Mouse (Mus musculus) liver, embryonic 13.5 days (tissue): ENCODE measurements at regions not wholly inside any gene's neighbourhood (a gene's known extent, or its start where the extent isn't known, plus 50 kb on each side); places are given as distances from the start of the nearest gene placed in this dataset.

Experiments
- ATAC-seq: fragments of 200-750 bp; cut with Nextera tagmentation; 2 replicates; pipeline ENCODE4 v1.8.0; 2017; ENCODE audit warnings: low read depth, mild to moderate bottlenecking, moderate number of reproducible peaks, moderate library complexity
- DNase-seq: peaks from one replicate; pipeline ENCODE4 v3.0.0; 2022
- H3K27ac ChIP-seq: fragments of 300-500 bp; sonication (generic); 2 replicates; pipeline ENCODE4 v1.5.1; 2015; ENCODE audit warnings: moderate library complexity, mild to moderate bottlenecking, inconsistent platforms
- H3K27me3 ChIP-seq: fragments of 300-500 bp; sonication (generic); 2 replicates; pipeline ENCODE4 v1.6.1; 2015; ENCODE audit warnings: mild to moderate bottlenecking, inconsistent platforms
- H3K36me3 ChIP-seq: fragments of 300-500 bp; sonication (generic); 2 replicates; pipeline ENCODE4 v1.6.1; 2015; ENCODE audit warnings: mild to moderate bottlenecking, inconsistent platforms
- H3K4me1 ChIP-seq: fragments of 300-500 bp; sonication (generic); replicated peaks from 2 replicates; pipeline ENCODE4 v1.6.1; 2015; ENCODE audit warnings: inconsistent platforms
- H3K4me2 ChIP-seq: fragments of 300-500 bp; sonication (generic); 2 replicates; pipeline ENCODE4 v1.6.1; 2015; ENCODE audit warnings: inconsistent platforms, mild to moderate bottlenecking, moderate library complexity
- H3K4me3 ChIP-seq: fragments of 300-500 bp; sonication (generic); replicated peaks from 2 replicates; pipeline ENCODE4 v1.5.1; 2015; ENCODE audit warnings: mild to moderate bottlenecking, inconsistent platforms
- H3K9ac ChIP-seq: fragments of 300-500 bp; sonication (generic); 2 replicates; pipeline ENCODE4 v1.6.1; 2015; ENCODE audit warnings: mild to moderate bottlenecking, inconsistent platforms
- H3K9me3 ChIP-seq: fragments of 300-500 bp; sonication (generic); replicated peaks from 2 replicates; pipeline ENCODE4 v1.6.1; 2016; ENCODE audit warnings: inconsistent platforms
- WGBS: fragments of 180-500 bp; shearing (Covaris S2); methylation state at CpG from one replicate; pipeline ENCODE4 v1.1.7; 2015; ENCODE audit not compliant: insufficient replicate concordance; 5-methylcytosine and 5-hydroxymethylcytosine counted together

DNA sequence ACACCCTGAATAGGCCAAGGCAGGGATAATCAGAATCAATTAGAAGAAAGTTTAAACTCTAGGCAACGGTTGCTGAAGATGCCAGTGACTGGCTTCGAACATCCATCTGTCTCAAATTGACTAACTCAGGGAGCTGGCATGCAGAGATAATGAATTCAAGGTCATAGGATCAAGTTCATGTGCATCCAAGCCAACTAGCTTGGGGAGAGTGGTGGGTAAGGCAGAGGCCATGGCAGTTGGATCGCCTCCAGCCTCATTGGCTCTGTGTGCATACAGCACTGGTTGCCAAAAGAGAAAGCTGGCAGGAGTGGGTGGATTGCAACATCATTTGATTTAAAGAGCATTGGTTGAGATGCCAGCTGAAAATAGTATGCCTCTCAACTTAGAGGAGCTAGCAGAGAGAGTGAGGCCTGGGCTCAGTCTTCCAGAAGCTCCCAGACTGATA, 1398.3 kb upstream of the Lrrc6 start:
- H3K9me3 ChIP-seq = no peaks in the 10 kb centered on the region
- no peak overlapping the region for H3K4me2 ChIP-seq
- H3K27me3 ChIP-seq = no peaks in the 10 kb centered on the region
- DNase-seq = no peak
- WGBS = 57% methylated on average over 3 of the region's 3 CpGs
- no peaks in the 10 kb centered on the region for H3K36me3 ChIP-seq
- no peak overlapping the region for H3K9ac ChIP-seq
- no peaks in the 10 kb centered on the region for H3K4me1 ChIP-seq
- H3K4me3 ChIP-seq = no peak overlapping the region
- H3K27ac ChIP-seq = no peak overlapping the region
- ATAC-seq = no peak

DNA sequence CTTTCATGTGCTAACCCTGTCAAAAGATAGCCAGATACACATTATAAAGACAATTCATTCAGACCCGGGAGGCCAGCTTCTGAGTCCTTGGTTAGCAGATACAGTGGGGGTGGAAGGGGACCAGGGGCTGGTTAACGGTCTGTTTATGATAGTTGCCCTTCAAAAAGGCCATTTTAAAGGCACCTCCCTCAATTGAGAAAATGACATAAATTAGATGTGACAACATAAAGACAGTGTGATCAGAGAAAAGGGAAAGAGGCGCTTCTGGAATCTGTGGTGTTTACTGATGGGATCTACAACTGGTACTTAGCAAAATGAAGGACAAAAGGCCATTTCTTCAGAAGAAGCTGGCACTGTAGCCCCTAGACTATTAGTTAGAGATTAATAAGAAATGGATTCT, 1391.4 kb upstream of the Lrrc6 start:
- Histone ChIP-seq H3K9ac (no peak overlapping the region), H3K4me3 (no peak overlapping the region), H3K4me1 (no peaks in the 10 kb centered on the region), H3K27ac (no peak overlapping the region), H3K36me3 (no peaks in the 10 kb centered on the region), H3K9me3 (no peaks in the 10 kb centered on the region), H3K4me2 (no peak overlapping the region), H3K27me3 (no peaks in the 10 kb centered on the region)
- ATAC-seq = no peak
- no peak for DNase-seq
- WGBS = 58% methylated on average over 3 of the region's 3 CpGs

DNA sequence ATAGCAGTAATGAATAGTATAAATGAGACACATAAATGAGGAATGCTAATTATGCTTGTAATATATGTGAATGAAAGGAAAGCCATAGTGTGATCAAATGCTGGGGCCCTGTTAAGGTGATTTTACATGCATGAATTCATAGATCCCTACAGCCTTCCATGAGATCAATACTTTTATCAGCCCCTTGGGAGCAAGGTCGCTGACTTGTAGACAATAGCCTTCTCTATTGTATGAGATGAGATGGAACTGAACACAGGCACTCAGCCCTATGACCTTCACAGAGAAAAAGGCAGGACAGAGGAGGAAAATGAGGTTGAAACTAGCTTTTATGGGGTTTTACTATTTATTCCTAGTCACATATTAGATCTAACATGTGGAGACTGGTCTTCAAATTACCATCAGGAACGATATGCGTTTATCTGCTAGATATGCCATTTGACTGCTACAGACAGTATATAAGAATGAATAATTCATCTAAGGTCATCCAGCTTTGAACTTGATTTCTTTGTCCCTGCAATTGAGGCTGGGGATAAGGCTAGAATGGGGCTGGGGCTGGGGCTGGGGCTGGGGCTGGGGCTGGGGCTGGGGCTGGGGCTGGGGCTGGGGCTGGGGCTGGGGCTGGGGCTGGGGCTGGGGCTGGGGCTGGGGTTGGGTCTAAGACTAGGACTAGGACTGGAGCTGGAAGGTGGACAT, 1390.0 kb upstream of the Lrrc6 start:
- Histone ChIP-seq H3K4me1 (no peaks in the 10 kb centered on the region), H3K9me3 (no peaks in the 10 kb centered on the region), H3K4me3 (no peak overlapping the region), H3K27ac (no peak overlapping the region), H3K27me3 (no peaks in the 10 kb centered on the region), H3K9ac (no peak overlapping the region), H3K36me3 (no peaks in the 10 kb centered on the region), H3K4me2 (no peak overlapping the region)
- DNase-seq (no peak), ATAC-seq (no peak)
- 71% methylated on average over 3 of the region's 3 CpGs for WGBS

DNA sequence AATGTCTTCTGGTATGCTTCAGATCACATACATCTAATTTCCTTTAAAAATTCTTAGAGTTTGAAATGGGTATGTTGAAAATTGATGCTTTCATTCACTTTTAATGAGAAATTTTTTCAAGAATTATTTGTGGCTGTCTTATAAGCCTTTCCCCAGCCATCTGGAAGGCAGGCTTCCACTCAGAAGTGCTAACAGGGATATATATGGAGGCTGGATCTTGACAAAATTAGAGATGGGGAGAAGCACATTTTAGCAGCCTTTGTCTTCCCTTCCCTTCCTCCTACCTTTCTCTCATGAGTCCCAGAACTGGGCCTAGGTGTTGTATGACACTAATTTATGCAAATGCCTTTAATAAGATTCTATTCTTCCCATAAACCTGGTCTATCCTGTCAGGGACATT, 1387.8 kb upstream of the Lrrc6 start:
- Histone ChIP-seq H3K9ac (no peak overlapping the region), H3K36me3 (no peaks in the 10 kb centered on the region), H3K9me3 (no peaks in the 10 kb centered on the region), H3K27ac (no peak overlapping the region), H3K4me2 (no peak overlapping the region), H3K4me1 (no peaks in the 10 kb centered on the region), H3K4me3 (no peak overlapping the region), H3K27me3 (no peaks in the 10 kb centered on the region)
- no peak for DNase-seq
- no peak for ATAC-seq

DNA sequence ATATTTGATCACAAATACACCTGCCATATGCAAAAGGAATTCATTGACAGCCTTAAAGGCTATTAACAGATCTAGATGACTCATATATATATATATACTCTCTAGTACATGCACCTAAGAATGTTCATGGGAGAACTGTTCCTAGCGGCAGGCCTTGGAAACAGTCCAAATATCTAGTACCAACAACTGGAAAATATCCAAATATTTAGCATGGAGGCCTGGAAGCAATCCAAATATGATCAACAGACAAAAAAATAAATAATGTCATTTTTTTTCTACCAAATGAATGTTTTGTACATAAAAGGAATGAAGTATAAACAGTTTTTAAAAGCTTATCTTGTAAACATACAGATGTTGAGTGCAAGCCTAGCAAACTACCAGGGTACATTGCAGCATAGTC, 1354.6 kb upstream of the Lrrc6 start:
- H3K4me1 ChIP-seq = no peaks in the 10 kb centered on the region
- WGBS = 56% methylated on average over 1 of the region's 1 CpGs
- no peak overlapping the region for H3K9ac ChIP-seq
- DNase-seq (no peak), ATAC-seq (no peak)
- no peaks in the 10 kb centered on the region for H3K9me3 ChIP-seq
- H3K36me3 ChIP-seq = no peaks in the 10 kb centered on the region
- H3K4me2 ChIP-seq = no peak overlapping the region
- H3K4me3 ChIP-seq = no peak overlapping the region
- no peak overlapping the region for H3K27ac ChIP-seq
- H3K27me3 ChIP-seq = no peaks in the 10 kb centered on the region

DNA sequence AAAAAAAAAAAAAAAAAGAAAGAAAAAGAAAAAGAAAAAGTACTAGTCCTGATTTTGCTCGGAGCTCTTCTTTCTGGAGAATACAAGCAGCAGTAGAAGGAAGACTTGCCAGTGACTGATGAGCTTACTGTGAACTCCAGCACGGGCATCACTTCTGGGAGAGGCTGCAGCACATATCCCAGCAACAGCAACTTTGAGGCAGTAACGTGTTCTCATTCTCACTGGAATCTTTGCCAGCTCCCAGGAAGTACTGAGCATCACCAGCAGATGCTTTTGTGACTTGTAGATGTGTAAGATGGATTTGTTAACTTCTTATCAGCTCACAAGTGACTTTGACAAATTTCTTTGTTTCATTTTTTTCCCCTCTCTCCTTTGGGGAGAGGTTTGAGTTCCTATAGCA, 1349.4 kb upstream of the Lrrc6 start:
- no peaks in the 10 kb centered on the region for H3K9me3 ChIP-seq
- H3K27ac ChIP-seq = no peak overlapping the region
- no peak for ATAC-seq
- no peak overlapping the region for H3K9ac ChIP-seq
- no peak overlapping the region for H3K4me2 ChIP-seq
- H3K27me3 ChIP-seq = no peaks in the 10 kb centered on the region
- H3K4me3 ChIP-seq = no peak overlapping the region
- 37% methylated on average over 3 of the region's 3 CpGs for WGBS
- DNase-seq = no peak
- no peaks in the 10 kb centered on the region for H3K4me1 ChIP-seq
- no peaks in the 10 kb centered on the region for H3K36me3 ChIP-seq

DNA sequence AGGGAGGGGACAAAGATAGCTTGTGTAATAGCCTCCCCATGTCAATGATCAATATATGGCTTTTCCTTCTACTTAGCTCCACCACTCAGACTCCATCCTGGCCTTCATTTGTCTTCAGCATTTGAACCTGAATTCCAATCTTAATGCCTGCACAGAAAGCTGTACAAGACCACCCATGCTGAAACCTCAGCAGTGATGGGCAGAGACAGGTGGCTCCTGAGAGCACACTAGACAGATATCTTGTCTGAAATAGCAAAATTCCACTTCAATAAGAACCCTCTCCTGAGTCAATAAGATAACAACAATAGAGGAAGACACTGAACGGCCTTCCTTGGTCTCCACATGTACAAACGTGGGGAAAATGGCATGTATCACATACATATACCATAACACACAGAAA, 1345.0 kb upstream of the Lrrc6 start:
- DNase-seq (no peak), ATAC-seq (no peak)
- Histone ChIP-seq H3K4me3 (no peak overlapping the region), H3K9me3 (no peaks in the 10 kb centered on the region), H3K27ac (no peak overlapping the region), H3K4me2 (no peak overlapping the region), H3K27me3 (no peaks in the 10 kb centered on the region), H3K9ac (no peak overlapping the region), H3K4me1 (no peaks in the 10 kb centered on the region), H3K36me3 (no peaks in the 10 kb centered on the region)
- WGBS = 33% methylated on average over 2 of the region's 2 CpGs

DNA sequence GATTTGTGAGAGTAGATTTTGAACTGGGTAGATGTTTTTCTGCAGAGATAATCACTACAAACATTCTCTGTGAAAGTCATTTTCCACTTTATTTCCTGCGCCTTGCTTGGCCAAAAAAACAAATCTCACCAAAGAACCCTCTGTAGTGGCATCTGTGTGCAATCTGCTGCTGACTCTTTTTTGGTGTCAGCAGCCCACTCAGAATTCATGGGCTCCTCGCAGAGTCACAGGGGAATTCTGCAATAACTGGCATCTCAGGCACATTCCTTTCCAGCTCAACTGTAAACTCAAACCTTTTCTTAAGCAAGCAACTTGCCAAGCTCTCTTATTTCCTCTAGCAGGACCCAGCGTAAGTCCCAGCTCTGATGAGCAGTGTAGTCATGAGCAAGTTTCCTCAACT, 1340.0 kb upstream of the Lrrc6 start:
- WGBS = 56% methylated on average over 3 of the region's 3 CpGs
- Histone ChIP-seq H3K36me3 (no peaks in the 10 kb centered on the region), H3K4me2 (no peak overlapping the region), H3K27me3 (no peaks in the 10 kb centered on the region), H3K27ac (no peak overlapping the region), H3K4me3 (no peak overlapping the region), H3K9ac (no peak overlapping the region), H3K4me1 (no peaks in the 10 kb centered on the region), H3K9me3 (no peaks in the 10 kb centered on the region)
- DNase-seq (no peak), ATAC-seq (no peak)

DNA sequence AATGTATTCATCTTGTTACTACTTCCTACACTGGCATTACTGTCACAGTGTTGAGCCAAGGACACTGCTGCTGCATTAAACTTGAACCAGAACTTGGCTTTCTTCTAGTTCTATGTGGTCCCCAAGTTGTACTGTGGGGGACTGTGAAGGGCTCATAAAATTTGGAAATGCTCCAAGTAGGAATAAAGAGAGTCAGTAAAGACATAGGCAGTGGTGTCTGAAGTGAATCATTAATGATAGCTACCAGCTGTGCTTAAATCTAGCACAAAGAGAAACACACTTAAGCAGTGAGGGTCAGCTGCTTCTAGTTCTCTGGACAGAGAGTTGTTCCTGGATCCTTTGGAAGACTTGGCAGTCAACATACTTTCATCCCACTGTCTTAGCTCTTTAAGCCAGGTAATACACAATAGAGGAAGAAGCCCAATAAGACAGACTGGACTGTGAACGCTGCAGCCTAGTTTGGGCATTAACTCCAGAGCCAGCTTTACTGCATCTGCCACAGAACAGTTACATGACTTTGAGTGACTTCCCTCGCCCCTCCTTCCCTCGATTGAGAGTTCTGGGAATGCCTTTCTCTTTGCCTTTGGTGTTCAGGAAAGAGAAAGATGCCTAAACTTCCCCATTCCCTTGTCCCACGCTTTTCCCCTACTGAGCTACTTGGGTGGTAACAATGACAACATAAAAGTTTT, 1325.2 kb upstream of the Lrrc6 start:
- H3K4me3 ChIP-seq = no peak overlapping the region
- no peak overlapping the region for H3K9ac ChIP-seq
- H3K27me3 ChIP-seq = no peaks in the 10 kb centered on the region
- H3K9me3 ChIP-seq = no peaks in the 10 kb centered on the region
- DNase-seq (no peak), ATAC-seq (no peak)
- H3K4me1 ChIP-seq = no peaks in the 10 kb centered on the region
- no peaks in the 10 kb centered on the region for H3K36me3 ChIP-seq
- no peak overlapping the region for H3K4me2 ChIP-seq
- WGBS = 61% methylated on average over 4 of the region's 4 CpGs
- no peak overlapping the region for H3K27ac ChIP-seq

DNA sequence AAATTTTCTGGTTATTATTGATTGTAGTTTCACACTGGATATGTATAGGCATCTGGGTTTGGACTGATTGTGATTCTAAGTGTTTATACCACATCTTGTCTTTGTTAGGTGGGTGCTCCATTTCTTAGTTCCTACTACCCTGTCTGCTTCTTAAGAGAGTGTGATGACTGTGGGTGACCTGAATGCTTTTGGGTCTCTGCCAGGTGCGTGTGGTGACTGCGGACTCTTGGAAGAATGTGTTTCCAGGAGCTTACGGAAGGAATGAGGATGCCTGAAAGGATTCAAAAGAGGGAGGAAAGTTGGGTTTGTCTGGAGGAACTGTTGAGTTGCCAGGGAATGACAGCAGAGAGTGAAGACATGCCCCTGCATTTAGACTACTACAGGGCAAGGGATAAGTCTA, 1322.5 kb upstream of the Lrrc6 start:
- H3K27ac ChIP-seq = no peak overlapping the region
- DNase-seq (no peak), ATAC-seq (no peak)
- no peaks in the 10 kb centered on the region for H3K4me1 ChIP-seq
- H3K27me3 ChIP-seq = no peaks in the 10 kb centered on the region
- H3K9me3 ChIP-seq = no peaks in the 10 kb centered on the region
- no peak overlapping the region for H3K9ac ChIP-seq
- H3K4me3 ChIP-seq = no peak overlapping the region
- H3K36me3 ChIP-seq = no peaks in the 10 kb centered on the region
- WGBS = 68% methylated on average over 3 of the region's 3 CpGs
- no peak overlapping the region for H3K4me2 ChIP-seq

DNA sequence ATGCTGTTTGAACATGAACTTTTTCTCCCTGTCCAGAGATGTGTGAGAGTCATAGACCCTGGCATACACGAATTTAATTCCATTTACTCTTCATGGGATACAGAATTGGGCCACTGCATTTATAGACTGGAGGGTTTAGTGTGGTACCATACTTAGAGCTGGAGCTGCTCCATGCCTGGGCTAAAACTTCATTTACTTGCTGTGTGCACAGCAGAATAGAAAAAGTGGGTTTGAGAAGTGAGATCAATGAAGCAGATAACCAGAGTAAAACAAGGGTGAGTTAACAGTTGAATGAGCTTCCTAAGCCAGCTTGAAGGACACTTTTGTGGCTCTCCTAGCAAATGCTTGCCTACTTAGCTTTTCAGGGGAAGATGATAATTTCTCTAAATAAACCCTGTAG, 1299.2 kb upstream of the Lrrc6 start:
- Histone ChIP-seq H3K4me2 (no peak overlapping the region), H3K9me3 (no peaks in the 10 kb centered on the region), H3K27me3 (no peaks in the 10 kb centered on the region), H3K36me3 (no peaks in the 10 kb centered on the region), H3K4me3 (no peak overlapping the region), H3K27ac (no peak overlapping the region), H3K9ac (no peak overlapping the region), H3K4me1 (no peaks in the 10 kb centered on the region)
- DNase-seq = no peak
- ATAC-seq = no peak
- WGBS = 58% methylated on average over 1 of the region's 1 CpGs

DNA sequence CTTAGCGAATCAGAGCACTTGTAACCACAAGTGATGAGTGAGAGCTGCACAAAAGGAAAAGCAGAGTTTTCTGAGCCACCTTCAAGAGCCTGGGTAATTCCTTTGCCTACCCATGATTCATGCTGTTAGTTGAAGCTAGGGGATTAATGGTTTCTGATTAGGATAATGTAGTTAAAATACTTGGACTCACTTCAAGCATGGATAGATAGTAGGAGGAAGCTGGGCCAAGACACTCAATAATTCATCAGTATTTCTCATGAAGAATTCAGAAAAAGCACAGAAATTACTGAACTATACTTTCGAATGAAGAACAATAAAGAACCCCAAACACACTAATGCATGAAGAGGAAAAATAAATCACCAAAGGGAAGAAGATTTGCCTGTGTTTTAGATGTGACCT, 1294.9 kb upstream of the Lrrc6 start:
- Histone ChIP-seq H3K27ac (no peak overlapping the region), H3K9ac (no peak overlapping the region), H3K4me2 (no peak overlapping the region), H3K9me3 (no peaks in the 10 kb centered on the region), H3K4me1 (no peaks in the 10 kb centered on the region), H3K4me3 (no peak overlapping the region), H3K36me3 (no peaks in the 10 kb centered on the region), H3K27me3 (no peaks in the 10 kb centered on the region)
- DNase-seq = no peak
- no peak for ATAC-seq
- WGBS = 48% methylated on average over 2 of the region's 2 CpGs
